Mouse (Mus musculus) heart, postnatal 10 days (tissue): Measurements from ENCODE around the gene Zfp683. TPM values are rescaled to one million over a fixed set of nuclear protein-coding genes. Genes with fewer than 3 reads are reported as not detected.

Experiments
- DNase-seq, 2 experiments: peaks; one replicate each; pipeline ENCODE4 v3.0.0; 2021
- intact Hi-C: fragments of 180-260 bp; cut with DNase I; formaldehyde crosslinking; loops from one replicate; pipeline ENCODE4 v1.15.1; 2025
- total RNA-seq, 2 experiments: library from RNA; stranded (reverse); gene quantifications; 2 replicates each; pipeline ENCODE4 v1.2.3; 2021

Zfp683 gene
- total RNA-seq: not detected

- DNase-seq: no peak
- intact Hi-C loops: no loop called here
Measured at GRCm38 (mm10) chr4:134053538-134053937, at the start of gene Zfp683. TSS of gene Zfp683 (plus strand) at chr4:134053838.

DNA sequence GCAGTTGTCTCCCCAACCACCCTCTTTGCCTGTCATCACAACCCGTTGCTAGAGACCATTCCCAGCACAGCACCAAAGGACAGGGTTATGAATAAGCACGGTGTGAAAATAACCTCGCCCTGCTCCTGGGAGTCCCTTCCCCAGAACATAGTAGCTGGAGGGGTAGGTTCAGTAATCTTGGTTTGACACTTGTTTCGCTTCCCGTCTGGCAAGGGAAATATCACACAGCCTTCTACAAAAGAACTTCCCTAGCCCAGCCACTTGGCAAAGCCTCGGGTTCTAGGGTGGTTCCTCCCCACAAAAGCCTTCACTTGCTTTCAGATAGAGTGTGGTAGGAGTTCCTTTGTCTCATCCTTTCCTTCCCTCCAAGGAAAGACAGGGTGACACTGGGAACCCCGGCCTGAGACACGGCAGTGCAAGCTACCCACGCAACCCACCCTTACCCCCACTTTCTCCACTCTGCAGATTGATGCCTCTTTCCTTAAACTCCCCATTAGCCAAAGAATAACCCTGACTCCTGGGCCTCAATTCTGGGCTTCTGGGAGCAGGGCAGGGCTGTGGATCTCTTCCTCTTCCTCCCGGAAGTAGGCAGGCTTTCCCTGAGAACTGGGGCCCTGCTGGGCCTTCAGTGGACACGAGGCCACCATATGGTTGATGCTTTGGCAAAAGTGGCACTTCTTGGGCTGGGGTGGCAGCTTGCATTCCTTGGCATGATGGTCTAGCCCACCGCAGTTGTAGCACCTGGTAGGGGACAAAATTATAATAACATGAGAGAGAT, 47.9 kb upstream of the Zfp683 start:
- intact Hi-C loops: no loop called here
- DNase-seq: peak in 1 of 2 experiments; percentile 3

DNA sequence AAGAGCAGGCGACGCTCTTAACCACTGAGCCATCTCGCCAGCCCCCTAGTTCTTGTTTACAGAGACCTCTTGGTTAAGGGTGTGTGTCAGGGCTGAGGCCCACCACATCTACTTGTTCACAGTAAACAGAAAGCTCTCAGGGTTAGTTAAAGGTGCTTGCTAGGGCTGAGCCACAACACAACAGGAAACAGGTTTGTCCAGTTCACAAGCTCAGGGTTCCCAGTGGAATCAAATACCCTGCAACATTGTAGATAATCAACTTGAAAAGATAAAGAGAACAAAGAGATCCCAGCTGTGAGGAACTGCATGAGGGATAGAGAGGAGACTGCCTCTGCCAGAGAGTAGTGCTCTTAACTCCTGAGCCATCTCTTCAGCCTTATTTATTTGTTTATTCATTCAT, 46.8 kb upstream of the Zfp683 start:
- no peak for DNase-seq
- intact Hi-C loops: no loop called here

DNA sequence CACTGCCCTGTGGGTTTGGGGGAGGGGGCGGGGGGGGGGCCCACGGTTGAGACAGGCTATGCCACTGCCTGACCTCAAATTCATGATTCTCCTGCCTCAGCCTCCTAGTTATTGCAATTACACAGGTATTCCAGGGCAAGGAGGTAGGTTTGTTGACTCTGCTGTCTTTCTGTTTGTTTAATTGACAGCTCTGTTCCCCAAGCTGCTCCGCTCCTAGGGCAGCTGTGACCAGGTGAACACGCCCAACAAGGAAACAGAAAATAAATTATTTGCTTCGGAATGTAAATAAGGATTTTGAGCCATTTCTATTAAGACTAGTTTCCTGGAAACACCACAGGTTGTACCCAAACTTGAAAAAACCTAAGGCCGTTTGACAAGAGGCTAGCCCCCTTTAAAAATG, 43.9 kb upstream of the Zfp683 start:
- intact Hi-C loops: no loop called here
- no peak for DNase-seq

- intact Hi-C loops: no loop called here
- DNase-seq: no peak
Measured at GRCm38 (mm10) chr4:134011450-134012414, 41.9 kb upstream of the Zfp683 start.

GRCm38 (mm10) chr4:134012858-134013528, 40.6 kb upstream of the Zfp683 start:
- peak in 1 of 2 experiments; percentile 26 for DNase-seq
- intact Hi-C loops: no loop called here

DNA sequence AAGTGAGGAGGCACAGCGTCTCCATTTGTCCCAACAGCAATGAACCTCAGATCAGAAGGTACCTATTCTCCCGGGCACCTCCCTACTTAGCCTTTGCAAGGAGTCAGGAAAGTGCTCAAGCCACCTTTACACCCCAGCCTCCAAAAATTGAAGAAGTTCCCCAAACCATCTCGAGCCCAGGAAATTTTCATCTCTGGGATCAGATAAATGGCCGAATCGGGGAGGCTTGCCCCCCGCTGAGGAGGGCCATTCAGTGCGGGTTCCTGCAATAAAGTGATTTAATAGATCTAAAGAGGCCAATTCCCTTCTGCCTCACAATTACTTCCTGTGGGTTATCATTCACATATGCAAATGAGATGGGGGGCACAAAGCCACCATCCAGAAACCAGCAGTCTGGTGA, 37.4 kb upstream of the Zfp683 start:
- no peak for DNase-seq
- intact Hi-C loops: no loop called here

DNA sequence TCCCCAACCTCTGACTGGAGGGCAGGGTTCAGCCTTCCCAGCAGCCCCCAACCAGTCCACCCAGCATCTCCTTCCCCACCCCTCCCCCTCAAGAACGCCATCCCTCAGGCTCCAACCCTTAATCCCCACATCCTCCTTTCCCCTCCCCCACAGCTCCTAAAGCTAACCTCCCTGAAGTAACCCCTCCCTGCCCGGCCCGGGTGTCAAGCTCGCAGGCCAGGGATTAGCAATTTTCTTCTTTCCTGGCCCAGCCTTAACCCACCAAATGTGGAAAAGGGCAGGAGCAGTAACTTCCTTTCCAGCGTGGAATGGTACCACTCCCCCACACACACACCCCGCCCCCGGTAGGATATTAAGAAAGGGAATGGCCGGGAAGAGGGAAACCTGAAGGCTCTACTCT, 36.9 kb upstream of the Zfp683 start:
- intact Hi-C loops: no loop called here

DNA sequence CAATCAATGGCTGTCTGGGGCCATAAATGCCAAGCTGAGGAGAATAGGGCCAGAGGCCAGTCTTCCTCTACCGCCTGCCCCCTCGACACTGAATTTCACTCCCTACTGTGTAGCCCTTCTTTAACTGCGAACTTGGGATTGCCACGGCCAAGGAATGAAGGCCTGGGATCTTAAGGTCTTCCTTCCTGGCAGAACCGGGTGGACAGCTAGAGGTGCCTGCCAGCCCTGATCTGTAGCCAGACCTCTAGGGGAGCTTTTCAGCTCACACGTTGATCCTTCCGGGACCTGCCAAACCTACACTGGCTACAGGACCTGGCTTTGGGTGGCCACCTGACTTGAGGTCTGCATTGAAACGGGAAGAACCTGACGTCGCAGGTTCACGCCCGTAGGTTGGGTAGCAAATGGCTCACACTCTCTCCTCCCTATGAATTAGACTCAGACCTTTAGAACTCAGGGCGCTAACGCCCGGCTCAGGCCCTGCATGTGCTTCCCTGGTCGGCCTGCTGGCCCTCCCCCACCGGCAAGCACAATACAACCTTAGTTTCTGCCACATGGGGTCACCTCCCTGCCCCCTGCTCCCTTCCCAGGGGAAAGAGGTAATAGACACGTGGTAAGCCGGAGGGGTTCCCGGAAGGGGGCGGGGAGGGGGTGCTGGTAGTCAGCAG, 36.3 kb upstream of the Zfp683 start:
- intact Hi-C loops: no loop called here

More for the DNA sequence above, 36.9 kb upstream of the Zfp683 start:
- DNase-seq: no peak

DNA sequence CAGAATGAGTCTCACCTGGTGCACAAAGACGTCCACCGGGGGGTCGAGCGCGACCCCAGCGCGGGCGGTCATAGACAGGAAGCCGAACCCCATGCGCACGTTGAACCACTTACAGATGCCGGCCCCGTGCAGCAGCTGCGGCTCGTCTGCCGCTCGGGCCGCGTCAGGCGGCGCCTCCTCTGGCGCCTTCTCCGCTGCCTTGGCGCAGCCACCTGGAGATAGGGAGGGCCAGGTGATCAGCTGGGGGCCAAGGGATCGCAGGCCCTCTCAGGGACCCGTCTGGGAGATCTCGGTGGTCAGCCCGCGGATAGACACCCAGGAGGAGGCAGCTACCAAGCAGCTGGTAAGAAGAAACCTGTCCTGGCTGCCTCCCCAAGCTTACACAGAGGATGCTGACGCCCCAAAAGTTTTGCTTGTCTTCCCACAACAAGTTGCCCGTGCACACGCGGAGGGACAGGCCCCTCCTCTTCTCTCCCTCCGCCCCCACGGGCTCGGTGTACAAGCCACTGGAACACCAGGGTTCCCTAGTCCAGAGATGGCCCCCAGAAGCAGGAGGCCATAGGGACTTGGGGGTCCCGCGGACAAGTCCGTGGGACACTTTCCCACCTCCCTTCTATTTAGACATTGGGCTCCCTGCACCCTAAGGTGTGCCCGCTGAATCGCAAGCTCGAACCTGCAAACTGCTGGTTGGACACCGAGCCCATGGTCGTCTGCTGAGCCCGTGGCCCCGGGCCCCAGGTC, 35.4 kb upstream of the Zfp683 start:
- DNase-seq: no peak

More for the DNA sequence above, 36.3 kb upstream of the Zfp683 start:
- no peak for DNase-seq

GRCm38 (mm10) chr4:134018779-134019145, 34.9 kb upstream of the Zfp683 start, which contains the start of gene Lin28a:
TSS of gene Lin28a (minus strand) at chr4:134018841.
- intact Hi-C loops: no loop called here
- no peak for DNase-seq

More for the DNA sequence above, 35.4 kb upstream of the Zfp683 start:
- intact Hi-C loops: no loop called here

DNA sequence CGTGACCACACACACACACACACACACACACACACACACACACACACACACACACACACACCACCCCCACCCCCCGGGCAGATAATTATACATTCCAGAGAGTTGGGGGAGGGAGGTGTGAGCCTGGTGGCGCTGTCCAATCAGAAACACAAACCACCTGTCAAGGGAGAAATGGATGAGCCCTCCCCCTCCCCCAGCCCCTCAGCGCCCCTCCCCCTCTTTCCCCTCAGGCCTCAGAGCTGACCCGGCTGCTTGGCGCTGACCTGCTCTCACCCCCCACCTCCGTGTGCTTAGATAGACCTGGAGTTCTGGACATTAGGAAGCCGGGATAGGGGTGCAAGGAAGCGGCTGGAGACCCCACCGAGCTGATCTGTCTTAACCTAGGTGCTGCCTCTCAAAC, 34.4 kb upstream of the Zfp683 start:
- DNase-seq: no peak
- intact Hi-C loops: no loop called here

DNA sequence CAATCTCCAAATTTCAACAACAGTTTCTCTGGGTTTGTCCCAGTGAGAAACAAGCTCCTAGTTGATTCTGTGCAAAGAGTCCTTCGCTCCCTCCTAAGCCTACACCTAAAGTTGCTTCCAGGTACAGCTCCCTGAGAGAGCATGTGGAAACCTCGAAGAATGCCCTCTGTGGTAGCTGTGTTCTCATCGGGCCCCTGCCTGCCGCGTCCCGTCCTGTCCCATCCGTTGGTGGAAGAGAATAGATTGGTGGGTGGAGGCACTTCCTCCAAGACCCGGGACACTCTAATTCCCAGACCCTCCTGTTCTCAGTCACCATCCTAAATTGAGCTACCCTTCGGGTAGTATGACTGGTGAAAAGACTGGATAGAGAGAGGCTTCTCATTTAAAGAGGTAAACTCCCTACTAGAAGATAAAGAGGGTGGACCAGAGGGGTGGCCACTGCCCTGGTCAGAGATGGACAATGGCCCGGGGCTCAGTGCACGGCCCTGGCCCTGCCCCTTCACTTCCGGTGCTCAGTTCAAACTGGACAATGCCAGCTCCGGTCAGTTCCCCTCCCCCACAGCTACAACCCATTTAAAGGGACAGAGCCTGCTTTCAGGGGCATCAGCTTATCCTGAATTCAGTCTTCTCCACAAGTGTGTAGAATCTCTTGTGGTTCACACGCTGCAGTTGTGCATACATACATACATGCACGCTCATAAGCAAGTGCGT, 33.8 kb upstream of the Zfp683 start:
- intact Hi-C loops: no loop called here
- DNase-seq: no peak

DNA sequence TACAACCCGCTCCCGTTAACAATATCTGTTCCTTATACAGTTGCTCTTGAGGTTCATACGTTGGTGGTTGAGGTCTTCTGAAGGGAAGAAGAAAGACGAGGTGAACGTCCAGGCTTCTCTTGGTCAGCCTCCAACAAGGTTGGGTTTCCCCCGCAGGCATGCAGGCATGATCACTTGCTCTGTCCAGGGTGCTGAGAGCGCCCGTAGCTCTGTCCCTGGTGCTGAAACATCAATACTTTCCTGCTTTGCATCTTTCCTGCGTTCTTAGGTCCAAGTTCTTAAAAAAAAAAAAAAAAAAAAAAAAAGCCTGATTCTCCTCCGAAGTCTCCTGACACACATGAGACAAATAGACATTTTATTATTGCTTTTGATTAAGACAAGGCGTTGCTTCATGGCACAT, 33.0 kb upstream of the Zfp683 start:
- intact Hi-C loops: no loop called here

GRCm38 (mm10) chr4:134025802-134026201, 27.8 kb upstream of the Zfp683 start:
- intact Hi-C loops: no loop called here
- no peak for DNase-seq

More for the DNA sequence above, 33.0 kb upstream of the Zfp683 start:
- DNase-seq: peak; percentile 86 to 93

GRCm38 (mm10) chr4:134035953-134036352, 17.7 kb upstream of the Zfp683 start:
- DNase-seq: peak; percentile 72 to 86
- intact Hi-C loops: loop anchor here (1.0 to 5.0 kb wide), 4 partner anchors 43 to 256 kb away; no protein-coding TSS in a partner anchor

DNA sequence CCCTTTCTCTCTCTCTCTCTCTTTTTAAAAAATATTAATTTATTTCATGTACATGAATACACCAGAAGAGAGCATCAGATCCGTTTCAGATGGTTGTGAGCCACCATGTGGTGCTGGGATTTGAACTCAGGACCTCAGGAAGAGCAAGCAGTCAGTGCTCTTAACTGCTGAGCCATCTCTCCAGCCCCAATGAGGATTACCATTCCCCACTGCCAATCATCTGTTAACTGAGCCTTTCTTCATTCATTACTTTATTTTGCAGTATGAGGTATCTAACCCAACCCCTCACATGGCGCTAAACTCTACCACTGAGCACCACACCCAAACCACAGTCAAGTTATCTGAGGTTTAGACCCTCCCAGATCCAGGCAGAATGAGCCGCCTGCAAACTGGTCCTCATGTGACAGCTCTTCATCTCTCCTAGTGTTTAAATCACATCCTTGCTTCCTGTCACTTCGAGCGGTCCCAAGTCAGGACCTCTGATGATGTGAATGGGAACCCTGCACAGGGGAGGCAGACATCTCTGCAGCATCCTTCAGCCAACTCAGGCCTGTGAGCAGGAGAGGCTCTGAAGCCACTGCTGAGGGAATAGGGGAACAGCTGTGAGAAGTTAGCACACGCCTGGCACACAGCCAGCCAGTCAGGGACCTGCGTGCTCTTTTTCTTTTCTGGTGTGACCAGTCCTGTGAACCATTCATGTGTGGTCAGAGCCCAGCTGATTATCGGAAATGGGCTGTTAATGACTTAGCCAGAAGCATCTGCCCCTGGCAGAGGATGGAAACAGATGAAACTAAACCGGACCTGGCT, 12.1 kb upstream of the Zfp683 start:
- DNase-seq: peak; percentile 27 to 38

GRCm38 (mm10) chr4:134043041-134043440, 10.6 kb upstream of the Zfp683 start:
- intact Hi-C loops: no loop called here
- no peak for DNase-seq

More for the DNA sequence above, 12.1 kb upstream of the Zfp683 start:
- intact Hi-C loops: no loop called here
